Mouse (Mus musculus): ENCODE measurements at regions not wholly inside any gene's neighbourhood (a gene's known extent, or its start where the extent isn't known, plus 50 kb on each side); places are given as distances from the start of the nearest gene placed in this dataset.

DNA sequence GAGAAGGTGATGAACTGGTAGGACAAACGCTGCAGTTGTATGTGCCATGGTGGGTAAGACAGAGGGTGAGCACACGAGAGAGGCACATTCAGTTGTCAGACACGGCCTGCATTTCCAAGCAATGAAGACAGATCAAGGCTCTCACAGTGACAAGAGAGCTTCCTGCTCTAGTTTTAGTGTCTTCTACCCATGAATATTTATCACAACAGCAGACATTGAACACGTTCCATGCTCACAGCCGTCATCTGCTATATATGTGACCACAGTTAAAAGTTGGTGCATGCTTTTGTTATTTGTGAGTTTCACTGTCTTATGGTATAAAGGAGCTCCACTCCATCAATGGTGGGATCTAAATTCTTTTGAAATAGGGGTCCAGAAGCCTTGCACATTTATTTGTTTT lies 76.9 kb upstream of the Gk2 start:
- no peak for DNase-seq (ENCODE audit: extremely low read depth, low read depth)

DNA sequence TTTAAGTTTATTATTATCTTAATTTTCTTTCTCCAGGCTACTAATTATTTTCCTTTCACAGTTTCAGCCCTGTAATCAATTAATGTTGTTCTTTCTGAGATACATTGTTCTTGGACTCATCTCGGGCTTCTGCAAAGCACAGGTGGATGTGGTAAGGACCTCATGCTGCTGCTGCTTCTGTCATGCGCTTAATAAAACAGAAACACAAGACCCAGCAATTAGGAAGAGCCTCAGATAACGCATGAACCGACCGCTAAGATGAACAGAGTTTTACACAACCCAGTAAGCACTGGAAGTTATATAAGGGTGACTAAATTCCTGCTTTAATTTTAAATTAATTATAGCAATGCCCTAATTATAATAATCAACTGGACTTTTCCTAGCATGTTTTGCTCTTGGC lies 70.7 kb upstream of the Gk2 start:
- DNase-seq (ENCODE audit: extremely low read depth, low read depth) = no peak

Data from MEL-GATA-1-ER (cell line).